Mouse (Mus musculus) intestine, embryonic 15.5 days (tissue): ENCODE data around the gene Mrps18a. TPM values are rescaled to one million over a fixed set of nuclear protein-coding genes. Genes with fewer than 3 reads are reported as not detected.

ENCODE experiments used
- ATAC-seq: fragments of 200-750 bp; cut with Nextera tagmentation; 2 replicates; pipeline ENCODE4 v1.8.0; 2017; ENCODE audit warnings: moderate TSS enrichment, moderate library complexity
- H3K27ac ChIP-seq: fragments of 300-500 bp; sonication (generic); 2 replicates; pipeline ENCODE4 v1.5.1; 2015; ENCODE audit warnings: mild to moderate bottlenecking, inconsistent platforms
- H3K27me3 ChIP-seq: fragments of 300-500 bp; sonication (generic); replicated peaks from 2 replicates; pipeline ENCODE4 v1.6.1; 2015; ENCODE audit warnings: inconsistent platforms
- H3K36me3 ChIP-seq: fragments of 300-500 bp; sonication (generic); 2 replicates; pipeline ENCODE4 v1.6.1; 2015; ENCODE audit warnings: inconsistent platforms
- H3K4me1 ChIP-seq: fragments of 300-500 bp; sonication (generic); replicated peaks from 2 replicates; pipeline ENCODE4 v1.6.1; 2015; ENCODE audit warnings: inconsistent platforms
- H3K4me2 ChIP-seq: fragments of 300-500 bp; sonication (generic); replicated peaks from 2 replicates; pipeline ENCODE4 v1.6.1; 2015; ENCODE audit warnings: mild to moderate bottlenecking, inconsistent platforms
- H3K4me3 ChIP-seq: fragments of 300-500 bp; sonication (generic); replicated peaks from 2 replicates; pipeline ENCODE4 v1.5.1; 2015; ENCODE audit warnings: inconsistent platforms
- H3K9ac ChIP-seq: fragments of 300-500 bp; sonication (generic); 2 replicates; pipeline ENCODE4 v1.6.1; 2015; ENCODE audit warnings: inconsistent platforms
- H3K9me3 ChIP-seq: fragments of 300-500 bp; sonication (generic); 2 replicates; pipeline ENCODE4 v1.6.1; 2016; ENCODE audit warnings: inconsistent platforms
- whole genome bisulfite sequencing: fragments of 180-500 bp; shearing (Covaris S2); methylation state at CpG from one replicate; pipeline ENCODE4 v1.1.7; 2015; 5-methylcytosine and 5-hydroxymethylcytosine counted together
- polyA plus RNA-seq: library from polyadenylated mRNA; unstranded; fragments of >200 nt; fragmentation: Nextera tagmentation; extraction: Ambion mirVana; gene quantifications from 2 replicates; pipeline ENCODE4 v1.2.1, GENCODE M21; 2015

Gene Mrps18a
- polyA plus RNA-seq, 1 experiment from 2014 or later: 158 TPM

DNA sequence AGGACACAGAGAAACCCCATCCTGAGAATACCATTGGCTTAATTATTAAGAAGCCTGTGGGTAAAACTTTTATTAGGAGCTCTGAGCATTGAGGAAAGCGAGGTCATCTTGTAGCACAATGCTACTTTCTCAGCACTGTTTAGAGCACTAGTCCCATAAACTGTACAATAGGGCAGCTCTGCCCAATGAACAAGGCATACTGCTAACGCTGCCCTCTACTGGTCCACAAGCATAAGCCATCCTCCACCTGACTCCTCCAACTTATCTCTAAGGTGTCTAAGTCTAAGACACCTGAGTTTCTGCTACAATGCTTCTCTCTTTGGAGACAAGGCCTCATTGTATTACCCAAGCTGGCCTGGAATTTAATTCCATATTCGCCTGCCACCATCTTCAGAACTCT is 59.8 kb downstream of the Mrps18a start:
- Histone ChIP-seq H3K36me3 (peaks cover 49% of the 10 kb centered on the region), H3K4me3 (no peak overlapping the region), H3K9me3 (no peaks in the 10 kb centered on the region), H3K9ac (no peak overlapping the region), H3K4me2 (no peak overlapping the region), H3K27me3 (no peaks in the 10 kb centered on the region), H3K27ac (no peak overlapping the region), H3K4me1 (no peaks in the 10 kb centered on the region)
- no peak for ATAC-seq
- 68% methylated on average over 3 of the region's 3 CpGs for WGBS

Other genes starting within 250 kb of the Mrps18a start
- gene Vegfa, start 78.6 kb upstream of the Mrps18a start, polyA plus RNA-seq: 3.6 and 4.7 TPM in 2 replicates
- 8.1 and 8.6 TPM in 2 replicates for gene Rsph9, start 33.2 kb downstream of the Mrps18a start, polyA plus RNA-seq
- 33.8 and 36.3 TPM in 2 replicates for gene Mad2l1bp, start 42.6 kb downstream of the Mrps18a start, polyA plus RNA-seq
- gene Gtpbp2, start 50.0 kb downstream of the Mrps18a start, polyA plus RNA-seq: 25.1 and 32.4 TPM in 2 replicates
- gene Polh, start 91.7 kb downstream of the Mrps18a start, polyA plus RNA-seq: 13.4 and 14.8 TPM in 2 replicates
- gene Xpo5, start 91.8 kb downstream of the Mrps18a start, polyA plus RNA-seq: 31.6 and 31.9 TPM in 2 replicates
- 75.3 and 75.8 TPM in 2 replicates for gene Polr1c, start 137.1 kb downstream of the Mrps18a start, polyA plus RNA-seq
- 86.8 and 111 TPM in 2 replicates for gene Yipf3, start 137.1 kb downstream of the Mrps18a start, polyA plus RNA-seq
- gene Lrrc73, start 142.5 kb downstream of the Mrps18a start, polyA plus RNA-seq: 0.46 and 0.69 TPM in 2 replicates
- 28.6 and 29.6 TPM in 2 replicates for gene Tjap1, start 172.0 kb downstream of the Mrps18a start, polyA plus RNA-seq
- 0.64 and 0.77 TPM in 2 replicates for gene Dlk2, start 186.4 kb downstream of the Mrps18a start, polyA plus RNA-seq
- gene Abcc10, start 217.4 kb downstream of the Mrps18a start, polyA plus RNA-seq: 6.3 and 7.4 TPM in 2 replicates